Mouse (Mus musculus) ES-CJ7 (cell line): ENCODE data around the gene Pafah1b1.

Source experiments
- DNase-seq: peaks from one replicate; pipeline ENCODE4 v3.0.0; 2011; ENCODE audit warnings: low read depth, low spot score

Pafah1b1 gene

GRCm38 (mm10) chr11:74721141-74721540 is 3.3 kb downstream of the Pafah1b1 start:
- DNase-seq = no peak

GRCm38 (mm10) chr11:74720668-74721067 is 3.8 kb downstream of the Pafah1b1 start:
- peak; percentile 88 for DNase-seq

- DNase-seq = no peak
These were observed 8.4 kb downstream of the Pafah1b1 start for GRCm38 (mm10) chr11:74715971-74716525.

GRCm38 (mm10) chr11:74710671-74711070 is 13.8 kb downstream of the Pafah1b1 start:
- peak; percentile 58 for DNase-seq

- no peak for DNase-seq
These were observed 15.7 kb downstream of the Pafah1b1 start for GRCm38 (mm10) chr11:74708781-74709180.

- DNase-seq = no peak
These were observed 20.4 kb downstream of the Pafah1b1 start for GRCm38 (mm10) chr11:74704068-74704467.

- no peak for DNase-seq
These were observed 25.0 kb downstream of the Pafah1b1 start for GRCm38 (mm10) chr11:74699505-74699904.

- no peak for DNase-seq
These were observed 32.3 kb downstream of the Pafah1b1 start for GRCm38 (mm10) chr11:74692151-74692550.

GRCm38 (mm10) chr11:74675156-74675555 is 49.3 kb downstream of the Pafah1b1 start:
- DNase-seq = no peak

GRCm38 (mm10) chr11:74674713-74675112 is 49.8 kb downstream of the Pafah1b1 start:
- no peak for DNase-seq

- no peak for DNase-seq
These were observed 50.9 kb downstream of the Pafah1b1 start for GRCm38 (mm10) chr11:74673561-74673960.

- no peak for DNase-seq
These were observed 51.5 kb downstream of the Pafah1b1 start for GRCm38 (mm10) chr11:74672901-74673513.

- DNase-seq = no peak
These were observed 52.6 kb downstream of the Pafah1b1 start for GRCm38 (mm10) chr11:74671839-74672238.

GRCm38 (mm10) chr11:74671013-74671412 is 53.5 kb downstream of the Pafah1b1 start:
- DNase-seq = no peak

- no peak for DNase-seq
These were observed 54.3 kb downstream of the Pafah1b1 start for GRCm38 (mm10) chr11:74670151-74670550.

- no peak for DNase-seq
These were observed 55.5 kb downstream of the Pafah1b1 start for GRCm38 (mm10) chr11:74668971-74669370.

GRCm38 (mm10) chr11:74668466-74668865 is 56.0 kb downstream of the Pafah1b1 start:
- DNase-seq = no peak

GRCm38 (mm10) chr11:74667582-74668010 is 56.9 kb downstream of the Pafah1b1 start:
- DNase-seq = no peak

GRCm38 (mm10) chr11:74666776-74667581 is 57.5 kb downstream of the Pafah1b1 start:
- no peak for DNase-seq

- no peak for DNase-seq
These were observed 58.2 kb downstream of the Pafah1b1 start for GRCm38 (mm10) chr11:74666284-74666652.

GRCm38 (mm10) chr11:74665631-74666283 is 58.7 kb downstream of the Pafah1b1 start:
- DNase-seq = no peak

- no peak for DNase-seq
These were observed 59.6 kb downstream of the Pafah1b1 start for GRCm38 (mm10) chr11:74664906-74665305.
